Mouse (Mus musculus): ENCODE measurements at regions not wholly inside any gene's neighbourhood (a gene's known extent, or its start where the extent isn't known, plus 50 kb on each side); places are given as distances from the start of the nearest gene placed in this dataset.

DNA sequence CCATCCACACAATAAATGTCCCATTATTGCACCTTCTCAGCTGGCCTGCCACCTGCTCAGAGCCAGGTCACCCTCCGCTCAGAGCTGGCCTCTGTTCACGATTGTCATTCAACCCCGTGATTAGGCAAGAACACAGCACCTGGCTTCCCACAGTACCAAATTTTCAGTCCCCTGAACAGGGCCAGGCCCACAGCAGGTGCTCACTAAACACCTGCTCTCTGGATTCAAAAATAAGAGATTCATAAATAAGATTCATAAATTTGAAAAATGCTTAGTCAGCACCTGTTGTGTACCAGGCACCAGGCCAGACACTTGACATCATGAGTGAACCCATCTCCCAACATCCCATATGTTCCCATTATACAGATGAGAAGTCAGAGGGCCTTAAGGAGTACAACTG lies 272.2 kb downstream of the Matn1 start:
- TF ChIP-seq CTCF (IDR thresholded peaks at IDR 0.05; ENCODE audit: insufficient read depth, low read depth, low read length) (no peak), POLR2A (IDR thresholded peaks at IDR 0.05; ENCODE audit: insufficient read depth, low read depth, low read length) (no peak)
